Mouse (Mus musculus) embryonic fibroblast, embryonic 13.5 days (primary cell): Measurements from ENCODE around the gene B4galt4. TPM values are rescaled to one million over a fixed set of nuclear protein-coding genes. Genes with fewer than 3 reads are reported as not detected.
A peak's percentile ranks its signal among the peaks of the same experiment; 100 is the strongest.

Experiments
- H3K27ac ChIP-seq: 2 replicates; pipeline ENCODE4 v1.5.1; 2012; ENCODE audit warnings: low read length, control low read depth, inconsistent platforms; ENCODE audit not compliant: insufficient read depth
- H3K4me1 ChIP-seq: 2 replicates; pipeline ENCODE4 v1.6.1; 2011; ENCODE audit warnings: low read length; ENCODE audit not compliant: control insufficient read depth, insufficient read depth
- H3K4me3 ChIP-seq: 2 replicates; pipeline ENCODE4 v1.5.1; 2011; ENCODE audit warnings: mild to moderate bottlenecking, control low read depth, low read length; ENCODE audit not compliant: insufficient read depth
- CTCF ChIP-seq: IDR thresholded peaks from 2 replicates; pipeline ENCODE4 v1.5.1; 2011; ENCODE audit warnings: mild to moderate bottlenecking, control low read depth, low read length, moderate library complexity, borderline replicate concordance; ENCODE audit not compliant: insufficient read depth
- POLR2A ChIP-seq: IDR thresholded peaks from 2 replicates; pipeline ENCODE4 v1.6.1; 2011; ENCODE audit warnings: low read depth, mild to moderate bottlenecking, control low read depth, low read length, moderate library complexity
- polyA plus RNA-seq: library from polyadenylated mRNA; stranded (reverse); fragments of >200 nt; gene quantifications from 2 replicates; pipeline ENCODE4 v1.2.4, GENCODE M21; 2011; ENCODE audit warnings: low read depth; ENCODE audit not compliant: missing spikeins, insufficient read length

B4galt4 gene
- polyA plus RNA-seq, 1 experiment, result 12.0 TPM

GRCm38 (mm10) chr16:38724974-38725373, 17.1 kb upstream of the B4galt4 start:
- Histone ChIP-seq H3K27ac (no peak overlapping the region), H3K4me1 (no peaks in the 10 kb centered on the region)
- TF ChIP-seq CTCF, result no peak
- no peak for TF ChIP-seq POLR2A

GRCm38 (mm10) chr16:38728576-38729132, 13.4 kb upstream of the B4galt4 start:
- H3K27ac ChIP-seq, result no peak overlapping the region
- H3K4me1 ChIP-seq, result no peaks in the 10 kb centered on the region
- TF ChIP-seq CTCF, result no peak
- no peak for TF ChIP-seq POLR2A
- no peak overlapping the region for H3K4me3 ChIP-seq

More at GRCm38 (mm10) chr16:38724974-38725373, 17.1 kb upstream of the B4galt4 start:
- H3K4me3 ChIP-seq, result no peak overlapping the region

GRCm38 (mm10) chr16:38729139-38729538, 12.9 kb upstream of the B4galt4 start:
- H3K4me3 ChIP-seq, result no peak overlapping the region
- TF ChIP-seq CTCF (no peak), POLR2A (no peak)
- no peak overlapping the region for H3K27ac ChIP-seq
- no peaks in the 10 kb centered on the region for H3K4me1 ChIP-seq

- no peaks in the 10 kb centered on the region for H3K4me1 ChIP-seq
- H3K27ac ChIP-seq, result no peak overlapping the region
- no peak for TF ChIP-seq CTCF
- TF ChIP-seq POLR2A, result no peak
- H3K4me3 ChIP-seq, result peak overlapping the region; percentile 16; the same call in 1 of the 2 replicates
Measured at GRCm38 (mm10) chr16:38729610-38730288, 12.3 kb upstream of the B4galt4 start.

- no peak overlapping the region for H3K4me3 ChIP-seq
- no peak for TF ChIP-seq CTCF
- no peak for TF ChIP-seq POLR2A
- H3K4me1 ChIP-seq, result no peaks in the 10 kb centered on the region
- no peak overlapping the region for H3K27ac ChIP-seq
Measured at GRCm38 (mm10) chr16:38730921-38731320, 11.1 kb upstream of the B4galt4 start.

- Histone ChIP-seq H3K4me3 (peak overlapping the region; percentile 66; the same call in 1 of the 2 replicates), H3K4me1 (no peaks in the 10 kb centered on the region; the same call in 1 of the 2 replicates), H3K27ac (no peak overlapping the region)
- TF ChIP-seq POLR2A (no peak), CTCF (no peak)
Measured at GRCm38 (mm10) chr16:38741204-38741903, 710 bp upstream of the B4galt4 start.

DNA sequence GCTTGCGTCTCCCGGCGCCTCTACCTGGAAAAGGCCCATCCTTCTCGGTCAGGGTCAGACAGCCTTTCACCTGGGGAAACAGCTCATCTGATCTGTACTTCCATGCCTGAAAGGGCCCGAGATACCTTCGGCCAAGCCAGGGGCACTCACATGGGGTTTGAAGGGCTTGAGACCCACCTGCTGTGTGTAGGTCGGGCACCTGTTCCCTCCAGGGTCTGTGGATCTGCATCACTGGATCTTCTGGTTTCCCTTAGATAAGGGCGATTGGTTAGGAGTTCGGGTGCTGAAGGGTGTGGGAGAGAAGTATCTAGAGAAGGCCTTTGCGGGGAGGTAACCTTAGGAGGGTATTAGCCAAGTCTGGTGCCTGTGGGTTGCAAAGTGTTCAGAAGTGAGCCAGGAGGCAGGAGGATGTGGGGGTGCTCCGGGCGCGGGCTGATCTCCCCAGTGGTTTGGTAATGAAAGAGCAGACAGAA, 631 bp downstream of the B4galt4 start:
- TF ChIP-seq CTCF (no peak), POLR2A (no peak)
- peak overlapping the region; percentile 66 for H3K4me3 ChIP-seq
- H3K27ac ChIP-seq, result no peak overlapping the region
- no peaks in the 10 kb centered on the region; the same call in 1 of the 2 replicates for H3K4me1 ChIP-seq

- Histone ChIP-seq H3K4me1 (no peaks in the 10 kb centered on the region; the same call in 1 of the 2 replicates), H3K4me3 (no peak overlapping the region), H3K27ac (no peak overlapping the region)
- TF ChIP-seq POLR2A (no peak), CTCF (no peak)
Measured at GRCm38 (mm10) chr16:38743941-38744673, 2.0 kb downstream of the B4galt4 start.

GRCm38 (mm10) chr16:38750803-38751202, 8.7 kb downstream of the B4galt4 start:
- no peak overlapping the region for H3K4me3 ChIP-seq
- H3K27ac ChIP-seq, result no peak overlapping the region
- no peak for TF ChIP-seq POLR2A
- no peak for TF ChIP-seq CTCF
- no peaks in the 10 kb centered on the region; the same call in 1 of the 2 replicates for H3K4me1 ChIP-seq

- H3K4me1 ChIP-seq, result no peaks in the 10 kb centered on the region; the same call in 1 of the 2 replicates
- TF ChIP-seq CTCF, result no peak
- no peak for TF ChIP-seq POLR2A
- H3K4me3 ChIP-seq, result no peak overlapping the region
- H3K27ac ChIP-seq, result no peak overlapping the region
Measured at GRCm38 (mm10) chr16:38753631-38754030, 11.6 kb downstream of the B4galt4 start.
